Mouse (Mus musculus): ENCODE results near the gene Srp72. TPM values are rescaled to one million over a fixed set of nuclear protein-coding genes. Genes with fewer than 3 reads are reported as not detected.

Srp72 gene
- polyA plus RNA-seq (2016; fragmentation: Nextera tagmentation; extraction: Ambion mirVana): 42.3 and 45.1 TPM in 2 replicates

GRCm38 (mm10) chr5:76974554-76975285 lies at the start of gene Srp72:
Gene Srp72 (plus strand): TSS chr5:76974683.
- Histone ChIP-seq H3K36me3 (peaks cover 38% of the 10 kb centered on the region), H3K9ac (peak within 1 kb of the TSS; percentile 86), H3K27ac (ENCODE audit: poor library complexity, severe bottlenecking) (peak within 1 kb of the TSS; percentile 83), H3K27me3 (replicated peaks) (no peaks in the 10 kb centered on the region), H3K4me3 (peak within 1 kb of the TSS; percentile 86), H3K4me1 (replicated peaks) (peaks cover 13% of the 10 kb centered on the region), H3K9me3 (replicated peaks) (no peaks in the 10 kb centered on the region), H3K4me2 (peak within 1 kb of the TSS; percentile 85)
- peak; percentile 94 for ATAC-seq (ENCODE audit: insufficient number of reproducible peaks, low FRiP score)
- under 1% methylated on average over 60 of the region's 60 CpGs for WGBS

DNA sequence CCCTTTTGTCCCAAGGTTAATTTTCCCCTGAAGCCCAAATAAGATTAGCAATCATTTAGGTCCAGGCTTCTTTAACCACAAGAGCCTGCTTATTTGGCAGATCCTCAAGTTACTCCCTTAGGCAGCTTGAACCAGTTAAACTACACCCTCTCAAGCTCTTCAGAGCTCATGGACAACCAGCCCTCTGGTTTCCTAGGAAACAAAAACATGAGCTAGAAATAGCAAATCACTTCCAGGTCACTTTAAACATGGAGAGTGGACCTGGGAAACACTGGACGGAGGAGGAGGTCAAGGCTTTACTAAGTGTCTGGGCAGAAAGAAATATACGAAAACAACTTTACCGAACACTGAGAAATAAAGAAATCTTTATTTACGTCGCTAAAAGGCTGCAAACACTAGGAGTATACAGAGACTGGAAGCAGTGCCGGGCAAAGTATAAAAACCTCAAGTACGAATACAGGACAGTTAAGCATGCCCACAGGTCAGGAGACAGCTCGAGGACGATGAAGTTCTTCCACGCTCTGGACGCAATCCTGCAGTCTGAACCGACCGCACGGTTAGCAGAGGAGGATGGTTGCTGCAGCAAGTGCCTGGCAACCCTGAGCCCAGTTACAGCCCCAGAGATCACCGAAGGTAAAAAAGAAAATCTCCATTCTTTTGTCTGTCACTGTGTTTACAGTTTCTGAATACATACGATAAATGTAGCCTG lies 46.2 kb upstream of the Srp72 start:
- ATAC-seq (ENCODE audit: insufficient number of reproducible peaks, low FRiP score): peak; percentile 67; the same call in 1 of the 2 replicates
- WGBS: 59% methylated on average over 16 of the region's 16 CpGs
- H3K27ac ChIP-seq (ENCODE audit: poor library complexity, severe bottlenecking): peak overlapping the region; percentile 75

GRCm38 (mm10) chr5:76929180-76929877 lies 45.2 kb upstream of the Srp72 start:
- WGBS: 52% methylated on average over 7 of the region's 7 CpGs

More for the DNA sequence above, 46.2 kb upstream of the Srp72 start:
- Histone ChIP-seq H3K27me3 (replicated peaks) (no peaks in the 10 kb centered on the region), H3K9me3 (replicated peaks) (no peaks in the 10 kb centered on the region), H3K9ac (0 out of 2 replicates have a peak overlapping the region, but pooled peaks have one; percentile 23), H3K36me3 (peaks cover 25% of the 10 kb centered on the region), H3K4me2 (peak overlapping the region; percentile 53), H3K4me1 (replicated peaks) (peaks cover 24% of the 10 kb centered on the region), H3K4me3 (peak overlapping the region; percentile 15)

GRCm38 (mm10) chr5:76939717-76940116 lies 34.8 kb upstream of the Srp72 start:
- H3K9ac ChIP-seq: no peak overlapping the region
- no peak overlapping the region for H3K27ac ChIP-seq (ENCODE audit: poor library complexity, severe bottlenecking)
- peaks cover 19% of the 10 kb centered on the region for H3K4me1 ChIP-seq (replicated peaks)
- peaks cover 8% of the 10 kb centered on the region for H3K36me3 ChIP-seq
- no peak for ATAC-seq (ENCODE audit: insufficient number of reproducible peaks, low FRiP score)
- 65% methylated on average over 8 of the region's 8 CpGs for WGBS
- H3K4me3 ChIP-seq: no peak overlapping the region
- H3K4me2 ChIP-seq: no peak overlapping the region
- H3K9me3 ChIP-seq (replicated peaks): no peaks in the 10 kb centered on the region
- H3K27me3 ChIP-seq (replicated peaks): no peaks in the 10 kb centered on the region

More at GRCm38 (mm10) chr5:76929180-76929877, 45.2 kb upstream of the Srp72 start:
- Histone ChIP-seq H3K9me3 (replicated peaks) (no peaks in the 10 kb centered on the region), H3K4me2 (peak overlapping the region; percentile 38), H3K27me3 (replicated peaks) (no peaks in the 10 kb centered on the region), H3K9ac (no peak overlapping the region), H3K36me3 (peaks cover 22% of the 10 kb centered on the region), H3K27ac (ENCODE audit: poor library complexity, severe bottlenecking) (peak overlapping the region; percentile 75), H3K4me1 (replicated peaks) (peaks cover 24% of the 10 kb centered on the region), H3K4me3 (no peak overlapping the region)
- ATAC-seq (ENCODE audit: insufficient number of reproducible peaks, low FRiP score): peak; percentile 61; the same call in 1 of the 2 replicates

DNA sequence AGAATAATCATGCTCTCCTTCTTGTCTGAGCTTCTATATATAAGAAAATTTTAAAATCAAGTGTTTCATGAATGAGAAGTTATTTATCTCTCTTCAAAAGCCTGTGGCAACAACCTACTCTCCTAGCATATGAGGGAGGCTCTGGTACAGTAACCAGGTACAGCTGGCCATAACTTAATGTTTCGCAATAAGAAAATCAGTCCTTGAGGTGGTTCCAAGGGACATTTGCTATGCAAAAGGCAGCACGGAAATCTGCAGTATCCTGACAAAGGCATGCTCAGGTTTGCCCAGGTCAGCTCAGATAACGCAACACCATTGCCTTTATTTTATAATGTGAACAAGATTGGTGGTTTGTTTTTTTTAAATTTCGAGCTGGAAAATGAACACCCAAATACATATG lies 32.5 kb upstream of the Srp72 start:
- Histone ChIP-seq H3K4me3 (no peak overlapping the region), H3K4me2 (no peak overlapping the region), H3K9ac (no peak overlapping the region), H3K27me3 (replicated peaks) (no peaks in the 10 kb centered on the region), H3K9me3 (replicated peaks) (no peaks in the 10 kb centered on the region), H3K27ac (ENCODE audit: poor library complexity, severe bottlenecking) (no peak overlapping the region), H3K4me1 (replicated peaks) (peaks cover 38% of the 10 kb centered on the region), H3K36me3 (peaks cover 8% of the 10 kb centered on the region)
- no peak for ATAC-seq (ENCODE audit: insufficient number of reproducible peaks, low FRiP score)
- WGBS: 83% methylated on average over 4 of the region's 4 CpGs

DNA sequence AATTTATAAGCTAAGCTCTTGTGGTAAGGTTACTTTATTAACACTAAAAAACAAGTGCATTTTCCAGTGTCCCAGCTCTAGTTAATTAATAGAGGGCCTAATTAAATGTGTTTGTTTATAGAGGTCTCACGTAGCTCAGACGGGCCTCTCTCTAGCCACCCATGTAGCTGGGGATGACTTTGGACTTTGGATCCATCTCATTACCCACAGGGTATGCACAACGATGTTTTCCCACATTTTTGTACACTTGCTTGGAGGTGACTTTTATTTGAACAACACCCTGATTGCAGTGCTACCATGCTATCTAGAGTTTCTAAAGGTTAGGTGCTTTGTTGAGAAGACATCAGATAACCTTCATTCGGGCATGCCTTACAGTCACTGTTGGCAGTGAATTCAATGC lies 32.0 kb upstream of the Srp72 start:
- H3K36me3 ChIP-seq: peaks cover 8% of the 10 kb centered on the region
- no peak overlapping the region for H3K4me2 ChIP-seq
- no peak overlapping the region for H3K9ac ChIP-seq
- H3K4me3 ChIP-seq: no peak overlapping the region
- no peak for ATAC-seq (ENCODE audit: insufficient number of reproducible peaks, low FRiP score)
- no peaks in the 10 kb centered on the region for H3K9me3 ChIP-seq (replicated peaks)
- 88% methylated on average over 4 of the region's 4 CpGs for WGBS
- peaks cover 44% of the 10 kb centered on the region for H3K4me1 ChIP-seq (replicated peaks)
- H3K27ac ChIP-seq (ENCODE audit: poor library complexity, severe bottlenecking): no peak overlapping the region
- H3K27me3 ChIP-seq (replicated peaks): no peaks in the 10 kb centered on the region

GRCm38 (mm10) chr5:76944965-76945677 lies 29.4 kb upstream of the Srp72 start:
- H3K4me1 ChIP-seq (replicated peaks): peaks cover 56% of the 10 kb centered on the region
- H3K4me2 ChIP-seq: no peak overlapping the region
- no peak for ATAC-seq (ENCODE audit: insufficient number of reproducible peaks, low FRiP score)
- no peak overlapping the region for H3K4me3 ChIP-seq
- no peak overlapping the region for H3K27ac ChIP-seq (ENCODE audit: poor library complexity, severe bottlenecking)
- peaks cover 10% of the 10 kb centered on the region for H3K36me3 ChIP-seq
- no peaks in the 10 kb centered on the region for H3K27me3 ChIP-seq (replicated peaks)
- WGBS: 73% methylated on average over 6 of the region's 6 CpGs
- H3K9ac ChIP-seq: no peak overlapping the region
- no peaks in the 10 kb centered on the region for H3K9me3 ChIP-seq (replicated peaks)

GRCm38 (mm10) chr5:76945678-76946033 lies 28.8 kb upstream of the Srp72 start:
- no peaks in the 10 kb centered on the region for H3K27me3 ChIP-seq (replicated peaks)
- no peak overlapping the region for H3K4me2 ChIP-seq
- no peak overlapping the region for H3K4me3 ChIP-seq
- ATAC-seq (ENCODE audit: insufficient number of reproducible peaks, low FRiP score): no peak
- H3K4me1 ChIP-seq (replicated peaks): peaks cover 56% of the 10 kb centered on the region
- H3K9ac ChIP-seq: no peak overlapping the region
- H3K36me3 ChIP-seq: peaks cover 8% of the 10 kb centered on the region
- WGBS: 83% methylated on average over 2 of the region's 2 CpGs
- no peaks in the 10 kb centered on the region for H3K9me3 ChIP-seq (replicated peaks)
- peak overlapping the region; percentile 62; the same call in 1 of the 2 replicates for H3K27ac ChIP-seq (ENCODE audit: poor library complexity, severe bottlenecking)

GRCm38 (mm10) chr5:76947142-76947541 lies 27.3 kb upstream of the Srp72 start:
- peak overlapping the region; percentile 62 for H3K27ac ChIP-seq (ENCODE audit: poor library complexity, severe bottlenecking)
- no peaks in the 10 kb centered on the region for H3K27me3 ChIP-seq (replicated peaks)
- no peak overlapping the region for H3K4me3 ChIP-seq
- 64% methylated on average over 4 of the region's 4 CpGs for WGBS
- ATAC-seq (ENCODE audit: insufficient number of reproducible peaks, low FRiP score): no peak
- peaks cover 6% of the 10 kb centered on the region; the same call in 1 of the 2 replicates for H3K36me3 ChIP-seq
- no peak overlapping the region for H3K4me2 ChIP-seq
- H3K9ac ChIP-seq: no peak overlapping the region
- H3K4me1 ChIP-seq (replicated peaks): peaks cover 47% of the 10 kb centered on the region
- no peaks in the 10 kb centered on the region for H3K9me3 ChIP-seq (replicated peaks)

- H3K9me3 ChIP-seq (replicated peaks): no peaks in the 10 kb centered on the region
- peaks cover 51% of the 10 kb centered on the region for H3K4me1 ChIP-seq (replicated peaks)
- no peaks in the 10 kb centered on the region for H3K27me3 ChIP-seq (replicated peaks)
- H3K4me2 ChIP-seq: peak overlapping the region; percentile 41
- ATAC-seq (ENCODE audit: insufficient number of reproducible peaks, low FRiP score): no peak
- 72% methylated on average over 4 of the region's 4 CpGs for WGBS
- H3K36me3 ChIP-seq: peaks cover 6% of the 10 kb centered on the region; the same call in 1 of the 2 replicates
- no peak overlapping the region for H3K4me3 ChIP-seq
- H3K27ac ChIP-seq (ENCODE audit: poor library complexity, severe bottlenecking): peak overlapping the region; percentile 62
- H3K9ac ChIP-seq: no peak overlapping the region
These were observed 26.7 kb upstream of the Srp72 start for GRCm38 (mm10) chr5:76947758-76948157.
